Mouse (Mus musculus): Measurements from ENCODE around the gene Gm42906. TPM values are rescaled to one million over a fixed set of nuclear protein-coding genes. Genes with fewer than 3 reads are reported as not detected.

Gm42906 gene
- polyA plus RNA-seq, 1 experiment from 2014 or later: not detected

GRCm38 (mm10) chr5:151274265-151274664 is 153.7 kb downstream of the Gm42906 start:
- Histone ChIP-seq H3K4me1 (no peaks in the 10 kb centered on the region), H3K27me3 (ENCODE audit: low read depth, poor library complexity, severe bottlenecking) (no peaks in the 10 kb centered on the region), H3K27ac (replicated peaks) (no peak overlapping the region), H3K9me3 (replicated peaks) (no peaks in the 10 kb centered on the region), H3K4me3 (no peak overlapping the region), H3K36me3 (no peaks in the 10 kb centered on the region)
- DNase-seq (ENCODE audit: low spot score): no peak
- WGBS: 80% methylated on average over 6 of the region's 6 CpGs

- 91% methylated on average over 5 of the region's 5 CpGs for WGBS
- DNase-seq (ENCODE audit: low spot score): no peak
- Histone ChIP-seq H3K9me3 (replicated peaks) (no peaks in the 10 kb centered on the region), H3K27ac (replicated peaks) (no peak overlapping the region), H3K27me3 (ENCODE audit: low read depth, poor library complexity, severe bottlenecking) (no peaks in the 10 kb centered on the region), H3K4me3 (no peak overlapping the region), H3K36me3 (no peaks in the 10 kb centered on the region), H3K4me1 (no peaks in the 10 kb centered on the region)
Measured at GRCm38 (mm10) chr5:151270815-151271214, 157.1 kb downstream of the Gm42906 start.

- no peaks in the 10 kb centered on the region for H3K36me3 ChIP-seq
- no peaks in the 10 kb centered on the region for H3K9me3 ChIP-seq (replicated peaks)
- whole genome bisulfite sequencing: 85% methylated on average over 14 of the region's 14 CpGs
- DNase-seq (ENCODE audit: low spot score): no peak
- H3K27ac ChIP-seq (replicated peaks): no peak overlapping the region
- no peak overlapping the region for H3K4me3 ChIP-seq
- no peaks in the 10 kb centered on the region for H3K4me1 ChIP-seq
- H3K27me3 ChIP-seq (ENCODE audit: low read depth, poor library complexity, severe bottlenecking): no peaks in the 10 kb centered on the region
Measured at GRCm38 (mm10) chr5:151266896-151267634, 160.9 kb downstream of the Gm42906 start.

GRCm38 (mm10) chr5:151261558-151261957 is 166.4 kb downstream of the Gm42906 start:
- Histone ChIP-seq H3K27me3 (ENCODE audit: low read depth, poor library complexity, severe bottlenecking) (no peaks in the 10 kb centered on the region), H3K4me3 (no peak overlapping the region), H3K4me1 (no peaks in the 10 kb centered on the region), H3K27ac (replicated peaks) (no peak overlapping the region), H3K9me3 (replicated peaks) (no peaks in the 10 kb centered on the region), H3K36me3 (no peaks in the 10 kb centered on the region)
- WGBS: 90% methylated on average over 2 of the region's 2 CpGs
- DNase-seq (ENCODE audit: low spot score): no peak

- H3K4me3 ChIP-seq: no peak overlapping the region
- WGBS: 51% methylated on average over 8 of the region's 8 CpGs
- no peak for DNase-seq (ENCODE audit: low spot score)
Measured at GRCm38 (mm10) chr5:151252213-151252612, 175.8 kb downstream of the Gm42906 start.

GRCm38 (mm10) chr5:151251656-151252055 is 176.3 kb downstream of the Gm42906 start:
- WGBS: 93% methylated on average over 8 of the region's 8 CpGs
- no peak overlapping the region for H3K27ac ChIP-seq (replicated peaks)
- no peaks in the 10 kb centered on the region for H3K4me1 ChIP-seq
- no peak overlapping the region for H3K4me3 ChIP-seq
- no peaks in the 10 kb centered on the region for H3K9me3 ChIP-seq (replicated peaks)
- H3K36me3 ChIP-seq: no peaks in the 10 kb centered on the region
- DNase-seq (ENCODE audit: low spot score): no peak
- H3K27me3 ChIP-seq (ENCODE audit: low read depth, poor library complexity, severe bottlenecking): no peaks in the 10 kb centered on the region

More at GRCm38 (mm10) chr5:151252213-151252612, 175.8 kb downstream of the Gm42906 start:
- H3K36me3 ChIP-seq: no peaks in the 10 kb centered on the region
- no peaks in the 10 kb centered on the region for H3K9me3 ChIP-seq (replicated peaks)
- no peaks in the 10 kb centered on the region for H3K27me3 ChIP-seq (ENCODE audit: low read depth, poor library complexity, severe bottlenecking)
- 0 out of 2 replicates have a peak overlapping the region, but pooled peaks have one; percentile 38 for H3K27ac ChIP-seq (replicated peaks)
- no peaks in the 10 kb centered on the region for H3K4me1 ChIP-seq

- Histone ChIP-seq H3K27ac (replicated peaks) (no peak overlapping the region), H3K36me3 (no peaks in the 10 kb centered on the region), H3K27me3 (ENCODE audit: low read depth, poor library complexity, severe bottlenecking) (no peaks in the 10 kb centered on the region), H3K9me3 (replicated peaks) (no peaks in the 10 kb centered on the region), H3K4me1 (no peaks in the 10 kb centered on the region), H3K4me3 (no peak overlapping the region)
- DNase-seq (ENCODE audit: low spot score): no peak
- WGBS: 80% methylated on average over 10 of the region's 10 CpGs
Measured at GRCm38 (mm10) chr5:151248671-151249620, 179.0 kb downstream of the Gm42906 start.

GRCm38 (mm10) chr5:151248084-151248483 is 179.9 kb downstream of the Gm42906 start:
- 66% methylated on average over 2 of the region's 2 CpGs for WGBS

GRCm38 (mm10) chr5:151247115-151247875 is 180.7 kb downstream of the Gm42906 start:
- WGBS: 71% methylated on average over 11 of the region's 11 CpGs
- H3K27ac ChIP-seq (replicated peaks): no peak overlapping the region
- DNase-seq (ENCODE audit: low spot score): no peak

More at GRCm38 (mm10) chr5:151248084-151248483, 179.9 kb downstream of the Gm42906 start:
- no peak overlapping the region for H3K27ac ChIP-seq (replicated peaks)
- no peak overlapping the region for H3K4me3 ChIP-seq
- H3K9me3 ChIP-seq (replicated peaks): no peaks in the 10 kb centered on the region
- DNase-seq (ENCODE audit: low spot score): no peak
- no peaks in the 10 kb centered on the region for H3K36me3 ChIP-seq
- H3K27me3 ChIP-seq (ENCODE audit: low read depth, poor library complexity, severe bottlenecking): no peaks in the 10 kb centered on the region
- H3K4me1 ChIP-seq: no peaks in the 10 kb centered on the region

GRCm38 (mm10) chr5:151246287-151246686 is 181.7 kb downstream of the Gm42906 start:
- Histone ChIP-seq H3K4me3 (no peak overlapping the region), H3K4me1 (no peaks in the 10 kb centered on the region), H3K27me3 (ENCODE audit: low read depth, poor library complexity, severe bottlenecking) (no peaks in the 10 kb centered on the region), H3K36me3 (no peaks in the 10 kb centered on the region), H3K9me3 (replicated peaks) (no peaks in the 10 kb centered on the region), H3K27ac (replicated peaks) (no peak overlapping the region)
- 84% methylated on average over 2 of the region's 2 CpGs for WGBS
- DNase-seq (ENCODE audit: low spot score): no peak

More at GRCm38 (mm10) chr5:151247115-151247875, 180.7 kb downstream of the Gm42906 start:
- Histone ChIP-seq H3K4me3 (no peak overlapping the region), H3K36me3 (no peaks in the 10 kb centered on the region), H3K9me3 (replicated peaks) (no peaks in the 10 kb centered on the region), H3K27me3 (ENCODE audit: low read depth, poor library complexity, severe bottlenecking) (no peaks in the 10 kb centered on the region), H3K4me1 (no peaks in the 10 kb centered on the region)

- no peak overlapping the region for H3K4me3 ChIP-seq
- H3K36me3 ChIP-seq: no peaks in the 10 kb centered on the region
- no peaks in the 10 kb centered on the region for H3K9me3 ChIP-seq (replicated peaks)
- DNase-seq (ENCODE audit: low spot score): no peak
- no peaks in the 10 kb centered on the region for H3K4me1 ChIP-seq
- H3K27ac ChIP-seq (replicated peaks): no peak overlapping the region
- WGBS: 89% methylated on average over 5 of the region's 5 CpGs
- no peaks in the 10 kb centered on the region for H3K27me3 ChIP-seq (ENCODE audit: low read depth, poor library complexity, severe bottlenecking)
Measured at GRCm38 (mm10) chr5:151245571-151245970, 182.4 kb downstream of the Gm42906 start.

- H3K36me3 ChIP-seq: no peaks in the 10 kb centered on the region
- no peak overlapping the region for H3K4me3 ChIP-seq
- no peak for DNase-seq (ENCODE audit: low spot score)
- 86% methylated on average over 9 of the region's 9 CpGs for WGBS
- peaks cover 2% of the 10 kb centered on the region for H3K4me1 ChIP-seq
- H3K27ac ChIP-seq (replicated peaks): no peak overlapping the region
- H3K9me3 ChIP-seq (replicated peaks): no peaks in the 10 kb centered on the region
- H3K27me3 ChIP-seq (ENCODE audit: low read depth, poor library complexity, severe bottlenecking): peaks cover 19% of the 10 kb centered on the region
Measured at GRCm38 (mm10) chr5:151238730-151239129, 189.2 kb downstream of the Gm42906 start.
